Mouse (Mus musculus) MEL (cell line): Measurements from ENCODE around the gene Ninl. TPM values are rescaled to one million over a fixed set of nuclear protein-coding genes. Genes with fewer than 3 reads are reported as not detected.

Experiments
- DNase-seq: peaks from one replicate; pipeline ENCODE4 v3.0.0; 2011; ENCODE audit warnings: low read depth, low spot score
- H3K27ac ChIP-seq: 2 replicates; pipeline ENCODE4 v1.5.1; 2012; ENCODE audit warnings: low read depth, mild to moderate bottlenecking, control low read depth, low read length, moderate library complexity; ENCODE audit not compliant: control insufficient read depth
- H3K27me3 ChIP-seq, 2 experiments: fragments of 150-350 bp in 1 of 2; sonication (generic) in 1 of 2; 2 replicates each; pipeline ENCODE4 v1.6.1; 2012; ENCODE audit warnings: low read length in 2 of 2, mild to moderate bottlenecking in 2 of 2, improper control_type of control experiment in 1 of 2, moderate library complexity in 1 of 2; ENCODE audit not compliant: insufficient read depth in 2 of 2, control insufficient read depth in 1 of 2
- H3K36me3 ChIP-seq, 2 experiments: 2 replicates each; pipeline ENCODE4 v1.6.1; 2012 to 2014; ENCODE audit warnings: low read length in 2 of 2, improper control_type of control experiment in 1 of 2, inconsistent platforms in 1 of 2, mild to moderate bottlenecking in 1 of 2; ENCODE audit not compliant: insufficient read depth in 2 of 2, control insufficient read depth in 1 of 2
- H3K4me1 ChIP-seq, 2 experiments: fragments of 150-350 bp in 1 of 2; sonication (generic) in 1 of 2; 2 replicates each; pipeline ENCODE4 v1.6.1; 2012; ENCODE audit warnings: low read length in 2 of 2, improper control_type of control experiment in 1 of 2, mild to moderate bottlenecking in 1 of 2; ENCODE audit not compliant: insufficient read depth in 2 of 2, control insufficient read depth in 1 of 2
- H3K4me3 ChIP-seq, 2 experiments: fragments of 150-350 bp in 1 of 2; sonication (generic) in 1 of 2; 2 replicates each; pipeline ENCODE4 v1.5.1; 2012; ENCODE audit warnings: low read depth in 2 of 2, low read length in 2 of 2, mild to moderate bottlenecking in 2 of 2, moderate library complexity in 2 of 2, control low read depth in 1 of 2, improper control_type of control experiment in 1 of 2; ENCODE audit not compliant: control insufficient read depth in 1 of 2, insufficient read depth in 1 of 2
- H3K79me2 ChIP-seq: 2 replicates; pipeline ENCODE4 v1.6.1; 2012; ENCODE audit warnings: mild to moderate bottlenecking, low read length, moderate library complexity; ENCODE audit not compliant: control insufficient read depth, poor library complexity, insufficient read depth
- H3K9ac ChIP-seq: 2 replicates; pipeline ENCODE4 v1.6.1; 2012; ENCODE audit warnings: low read depth, mild to moderate bottlenecking, control low read depth, low read length, moderate library complexity; ENCODE audit not compliant: control insufficient read depth, poor library complexity, severe bottlenecking
- H3K9me3 ChIP-seq: fragments of 150-350 bp; sonication (generic); replicated peaks from 2 replicates; pipeline ENCODE4 v1.6.1; 2012; ENCODE audit warnings: mild to moderate bottlenecking, low read length, improper control_type of control experiment, moderate library complexity; ENCODE audit not compliant: insufficient read depth
- BHLHE40 ChIP-seq: IDR thresholded peaks from 2 replicates; pipeline ENCODE4 v1.6.1; 2012; ENCODE audit warnings: low read depth, mild to moderate bottlenecking, inconsistent platforms, low read length, improper control_type of control experiment, borderline replicate concordance
- CHD1 ChIP-seq: IDR thresholded peaks from 2 replicates; pipeline ENCODE4 v1.6.1; 2012; ENCODE audit warnings: low read depth, mild to moderate bottlenecking, inconsistent platforms, low read length, improper control_type of control experiment
- CHD2 ChIP-seq: IDR thresholded peaks from 2 replicates; pipeline ENCODE4 v1.6.1; 2011; ENCODE audit warnings: low read length, improper control_type of control experiment
- CTCF ChIP-seq, 3 experiments: IDR thresholded peaks in 2 of 3; conservative IDR thresholded peaks in 1 of 3; 2 replicates each; pipeline ENCODE4 v1.5.1; 2011 to 2012; ENCODE audit warnings: low read length in 3 of 3, low read depth in 2 of 3, mild to moderate bottlenecking in 2 of 3, improper control_type of control experiment in 1 of 3, inconsistent platforms in 1 of 3, mixed read lengths in 1 of 3, moderate library complexity in 1 of 3; ENCODE audit not compliant: control insufficient read depth in 1 of 3, insufficient read depth in 1 of 3, poor library complexity in 1 of 3, severe bottlenecking in 1 of 3
- E2F4 ChIP-seq: IDR thresholded peaks from 2 replicates; pipeline ENCODE4 v1.6.1; 2011; ENCODE audit warnings: low read depth, low read length, improper control_type of control experiment, borderline replicate concordance
- ELF1 ChIP-seq: IDR thresholded peaks from 2 replicates; pipeline ENCODE4 v1.6.1; 2014; ENCODE audit warnings: low read depth, mild to moderate bottlenecking, inconsistent platforms, low read length, improper control_type of control experiment, moderate library complexity
- EP300 ChIP-seq, 2 experiments: IDR thresholded peaks; 2 replicates each; pipeline ENCODE4 v1.6.1; 2011; ENCODE audit warnings: improper control_type of control experiment in 2 of 2, low read length in 2 of 2, low read depth in 1 of 2, mild to moderate bottlenecking in 1 of 2
- ETS1 ChIP-seq: IDR thresholded peaks from 2 replicates; pipeline ENCODE4 v1.6.1; 2012; ENCODE audit warnings: low read depth, mild to moderate bottlenecking, inconsistent platforms, low read length, improper control_type of control experiment, moderate library complexity
- GABPA ChIP-seq: IDR thresholded peaks from 2 replicates; pipeline ENCODE4 v1.6.1; 2012; ENCODE audit warnings: low read depth, mild to moderate bottlenecking, inconsistent platforms, low read length, improper control_type of control experiment, moderate library complexity
- GATA1 ChIP-seq: IDR thresholded peaks from 2 replicates; pipeline ENCODE4 v1.6.1; 2011; ENCODE audit warnings: low read depth, low read length, improper control_type of control experiment
- HCFC1 ChIP-seq: IDR thresholded peaks from 2 replicates; pipeline ENCODE4 v1.6.1; 2012; ENCODE audit warnings: low read depth, mild to moderate bottlenecking, inconsistent platforms, low read length, improper control_type of control experiment, moderate library complexity
- JUND ChIP-seq: IDR thresholded peaks from 2 replicates; pipeline ENCODE4 v1.6.1; 2011; ENCODE audit warnings: low read depth, mild to moderate bottlenecking, improper control_type of control experiment, low read length
- KAT2A ChIP-seq: conservative IDR thresholded peaks from 2 replicates; pipeline ENCODE4 v1.6.1; 2012; ENCODE audit warnings: low read depth, low read length, improper control_type of control experiment, inconsistent platforms
- MAFK ChIP-seq: IDR thresholded peaks from 2 replicates; pipeline ENCODE4 v1.6.1; 2011; ENCODE audit warnings: low read depth, mild to moderate bottlenecking, low read length, improper control_type of control experiment, borderline replicate concordance
- MAX ChIP-seq: IDR thresholded peaks from 2 replicates; pipeline ENCODE4 v1.6.1; 2011; ENCODE audit warnings: low read length, improper control_type of control experiment
- MAZ ChIP-seq: IDR thresholded peaks from 2 replicates; pipeline ENCODE4 v1.6.1; 2012; ENCODE audit warnings: low read depth, mild to moderate bottlenecking, inconsistent platforms, low read length, improper control_type of control experiment
- MEF2A ChIP-seq: IDR thresholded peaks from 2 replicates; pipeline ENCODE4 v1.6.1; 2014; ENCODE audit warnings: low read depth, mild to moderate bottlenecking, inconsistent platforms, low read length, improper control_type of control experiment; ENCODE audit not compliant: poor library complexity, insufficient replicate concordance, severe bottlenecking; ENCODE audit errors: extremely low read depth
- NELFE ChIP-seq: IDR thresholded peaks from 2 replicates; pipeline ENCODE4 v1.6.1; 2011; ENCODE audit warnings: low read depth, low read length, improper control_type of control experiment
- NRF1 ChIP-seq: IDR thresholded peaks from 2 replicates; pipeline ENCODE4 v1.6.1; 2014; ENCODE audit warnings: low read depth, mild to moderate bottlenecking, inconsistent platforms, low read length, improper control_type of control experiment, moderate library complexity; ENCODE audit not compliant: poor library complexity, insufficient read depth, severe bottlenecking
- POLR2A ChIP-seq, 2 experiments: IDR thresholded peaks; 2 replicates each; pipeline ENCODE4 v1.6.1; 2011 to 2012; ENCODE audit warnings: low read length in 2 of 2, mild to moderate bottlenecking in 2 of 2, control low read depth in 1 of 2, improper control_type of control experiment in 1 of 2, low read depth in 1 of 2, moderate library complexity in 1 of 2; ENCODE audit not compliant: control insufficient read depth in 1 of 2, insufficient read depth in 1 of 2, poor library complexity in 1 of 2
- POLR2AphosphoS2 ChIP-seq: IDR thresholded peaks from 2 replicates; pipeline ENCODE4 v1.6.1; 2011; ENCODE audit warnings: low read length, improper control_type of control experiment
- POLR2AphosphoS5 ChIP-seq: IDR thresholded peaks from 2 replicates; pipeline ENCODE4 v1.6.1; 2012; ENCODE audit warnings: low read depth, borderline replicate concordance, mild to moderate bottlenecking, inconsistent platforms, low read length, moderate library complexity, mixed read lengths
- RAD21 ChIP-seq: IDR thresholded peaks from 2 replicates; pipeline ENCODE4 v1.6.1; 2011; ENCODE audit warnings: mild to moderate bottlenecking, low read depth, low read length, improper control_type of control experiment
- RCOR1 ChIP-seq: IDR thresholded peaks from 2 replicates; pipeline ENCODE4 v1.6.1; 2012; ENCODE audit warnings: low read depth, mild to moderate bottlenecking, inconsistent platforms, low read length, improper control_type of control experiment
- SIN3A ChIP-seq: IDR thresholded peaks from 2 replicates; pipeline ENCODE4 v1.6.1; 2012; ENCODE audit warnings: low read length, improper control_type of control experiment, inconsistent platforms
- SMC3 ChIP-seq: IDR thresholded peaks from 2 replicates; pipeline ENCODE4 v1.6.1; 2011; ENCODE audit warnings: low read depth, low read length, improper control_type of control experiment
- TAL1 ChIP-seq: IDR thresholded peaks from 2 replicates; pipeline ENCODE4 v1.6.1; 2012; ENCODE audit warnings: mild to moderate bottlenecking, inconsistent platforms, low read length, moderate library complexity, mixed read lengths
- TBP ChIP-seq: IDR thresholded peaks from 2 replicates; pipeline ENCODE4 v1.8.0; 2011; ENCODE audit warnings: low read depth, low read length, improper control_type of control experiment
- TCF12 ChIP-seq: IDR thresholded peaks from 2 replicates; pipeline ENCODE4 v1.6.1; 2014; ENCODE audit warnings: low read depth, mild to moderate bottlenecking, inconsistent platforms, low read length, improper control_type of control experiment, moderate library complexity
- UBTF ChIP-seq: IDR thresholded peaks from 2 replicates; pipeline ENCODE4 v1.6.1; 2012; ENCODE audit warnings: low read depth, mild to moderate bottlenecking, inconsistent platforms, low read length, improper control_type of control experiment, moderate library complexity, borderline replicate concordance; ENCODE audit not compliant: insufficient read depth
- USF1 ChIP-seq: IDR thresholded peaks from 2 replicates; pipeline ENCODE4 v1.6.1; 2014; ENCODE audit warnings: low read depth, mild to moderate bottlenecking, inconsistent platforms, low read length, improper control_type of control experiment, moderate library complexity
- USF2 ChIP-seq, 2 experiments: IDR thresholded peaks; 2 replicates each; pipeline ENCODE4 v1.6.1; 2011 to 2012; ENCODE audit warnings: improper control_type of control experiment in 2 of 2, low read length in 2 of 2, borderline replicate concordance in 1 of 2, inconsistent platforms in 1 of 2, low read depth in 1 of 2, mild to moderate bottlenecking in 1 of 2; ENCODE audit not compliant: insufficient read depth in 1 of 2
- ZC3H11A ChIP-seq: IDR thresholded peaks from 2 replicates; pipeline ENCODE4 v1.6.1; 2012; ENCODE audit warnings: low read depth, mild to moderate bottlenecking, inconsistent platforms, low read length, improper control_type of control experiment
- ZKSCAN1 ChIP-seq: IDR thresholded peaks from 2 replicates; pipeline ENCODE4 v1.6.1; 2012; ENCODE audit warnings: low read depth, mild to moderate bottlenecking, inconsistent platforms, low read length, improper control_type of control experiment, moderate library complexity
- ZMIZ1 ChIP-seq: IDR thresholded peaks from 2 replicates; pipeline ENCODE4 v1.6.1; 2012; ENCODE audit warnings: low read depth, mild to moderate bottlenecking, inconsistent platforms, low read length, improper control_type of control experiment, moderate library complexity
- ZNF384 ChIP-seq: IDR thresholded peaks from 2 replicates; pipeline ENCODE4 v1.6.1; 2012; ENCODE audit warnings: low read depth, mild to moderate bottlenecking, inconsistent platforms, low read length, improper control_type of control experiment
- polyA plus RNA-seq, 2 experiments: library from polyadenylated mRNA; stranded (reverse) in 1 of 2; unstranded in 1 of 2; fragments of >175 nt in 1 of 2; fragments of >200 nt in 1 of 2; gene quantifications; 2 replicates each; pipeline versions ENCODE4 v1.2.1 to v1.2.4; 2012; ENCODE audit warnings: low replicate concordance in 2 of 2, low read depth in 1 of 2; ENCODE audit not compliant: insufficient read length in 2 of 2, insufficient read depth in 1 of 2, missing spikeins in 1 of 2
- total RNA-seq: library from RNA; depleted of rRNA; stranded (reverse); fragments of 300-350 nt; gene quantifications from 2 replicates; pipeline ENCODE4 v1.2.3, GENCODE M21; 2012

The Ninl gene
- total and polyA plus RNA-seq, 3 experiments: 9.8 to 16.8 TPM; not detected in 1

DNA sequence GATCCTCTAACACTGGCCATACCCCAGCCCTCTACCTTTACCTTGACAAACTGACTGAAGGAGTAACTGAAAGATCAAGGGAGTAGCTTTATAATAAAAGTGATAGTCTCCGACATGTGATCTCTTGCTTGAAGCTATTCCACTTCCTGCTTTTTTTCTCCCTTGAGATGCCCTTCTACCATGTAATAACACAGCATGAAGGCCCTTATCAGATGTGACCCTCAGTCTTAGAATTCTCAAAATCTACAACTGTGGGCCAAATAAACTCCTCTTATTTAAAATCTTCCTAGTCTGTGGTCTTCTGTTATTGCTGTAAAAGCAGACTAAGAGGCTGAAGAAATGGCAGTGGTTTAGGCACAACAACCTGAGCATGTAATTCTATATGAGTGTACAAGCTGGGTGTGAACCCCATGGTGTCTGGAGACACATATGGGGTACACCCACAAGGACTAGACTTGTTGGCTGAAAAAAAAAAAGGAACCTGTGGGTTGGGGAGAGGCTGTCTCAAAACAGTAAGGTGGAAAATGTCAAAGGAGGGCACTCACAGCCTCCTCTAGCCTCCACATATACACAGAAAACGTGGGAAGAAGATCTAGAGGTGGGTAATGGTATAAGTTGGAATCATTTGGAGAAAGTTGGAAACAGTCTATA, 144.4 kb downstream of the Ninl start:
- Histone ChIP-seq H3K4me3 (peak overlapping the region in 1 of 2 experiments; percentile 28; a peak in 1 of 4 replicates), H3K27me3 (no peaks in the 10 kb centered on the region), H3K27ac (peak overlapping the region; percentile 67), H3K4me1 (peaks cover 11 to 18% of the 10 kb centered on the region in 2 experiments), H3K9me3 (no peaks in the 10 kb centered on the region), H3K79me2 (no peaks in the 10 kb centered on the region), H3K36me3 (peaks cover 0 to 17% of the 10 kb centered on the region in 2 experiments; a peak in 3 of 4 replicates), H3K9ac (no peak overlapping the region)
- peak; percentile 75 for DNase-seq
- TF ChIP-seq ZKSCAN1 (no peak), NELFE (0 out of 2 replicates have a peak, but pooled peaks have one; percentile 21), ZMIZ1 (no peak), SMC3 (0 out of 2 replicates have a peak, but pooled peaks have one; percentile 9), UBTF (no peak), CTCF (IDR thresholded peaks at IDR 0.05 in 2 of 3, conservative IDR thresholded peaks at IDR 0.05 in 1 of 3; ENCODE audit: control insufficient read depth in 1 of 3, insufficient read depth in 1 of 3, low read depth in 2 of 3, low read length in 3 of 3, poor library complexity in 1 of 3, severe bottlenecking in 1 of 3) (no peak), ETS1 (peak; percentile 46; the same call in 1 of the 2 replicates), MEF2A (no peak), TCF12 (no peak), ELF1 (peak; percentile 74), HCFC1 (no peak), NRF1 (no peak), GABPA (no peak), KAT2A (no peak), JUND (no peak), RAD21 (no peak), E2F4 (no peak), POLR2A (IDR thresholded peaks at IDR 0.05; ENCODE audit: control insufficient read depth in 1 of 2, insufficient read depth in 1 of 2, low read depth in 1 of 2, low read length in 2 of 2, poor library complexity in 1 of 2) (no peak), POLR2AphosphoS5 (no peak), GATA1 (peak; percentile 74), MAFK (no peak), SIN3A (peak; percentile 66), USF1 (peak; percentile 71), CHD1 (no peak), CHD2 (no peak; the same call in 1 of the 2 replicates), EP300 (IDR thresholded peaks at IDR 0.05; ENCODE audit: low read depth in 1 of 2, low read length in 2 of 2) (0 out of 4 replicates have a peak, but pooled peaks of 1 of the 2 experiments have one; percentile 11), ZC3H11A (no peak), MAX (peak; percentile 48; the same call in 1 of the 2 replicates), USF2 (IDR thresholded peaks at IDR 0.05; ENCODE audit: borderline replicate concordance in 1 of 2, insufficient read depth in 1 of 2, low read depth in 1 of 2, low read length in 2 of 2) (no peak), MAZ (no peak), ZNF384 (peak; percentile 84), TAL1 (no peak), RCOR1 (no peak), POLR2AphosphoS2 (no peak), BHLHE40 (no peak), TBP (no peak)
